Mouse (Mus musculus) megakaryocyte, embryonic 14.5 days (primary cell): Measurements from ENCODE around the gene Gm26741. TPM values are rescaled to one million over a fixed set of nuclear protein-coding genes. Genes with fewer than 3 reads are reported as not detected.

Experiments
- H3K27me3 ChIP-seq: replicated peaks from 2 replicates; pipeline ENCODE3; 2012; ENCODE audit warnings: inconsistent platforms
- H3K36me3 ChIP-seq: replicated peaks from 2 replicates; pipeline ENCODE3; 2012; ENCODE audit warnings: low read length, inconsistent platforms, mixed read lengths
- H3K4me1 ChIP-seq: 2 replicates; pipeline ENCODE4 v1.6.1; 2012; ENCODE audit warnings: inconsistent platforms
- H3K4me3 ChIP-seq: replicated peaks from 2 replicates; pipeline ENCODE3; 2012; ENCODE audit warnings: moderate library complexity, mild to moderate bottlenecking, inconsistent platforms
- H3K9me3 ChIP-seq: 2 replicates; pipeline ENCODE4 v1.6.1; 2012; ENCODE audit warnings: inconsistent platforms
- FLI1 ChIP-seq: IDR thresholded peaks from 2 replicates; pipeline ENCODE4 v1.6.1; 2012; ENCODE audit warnings: low read length, inconsistent platforms, mixed read lengths
- GATA1 ChIP-seq: IDR thresholded peaks from 3 replicates; pipeline ENCODE4 v1.6.1; 2012; ENCODE audit warnings: mixed read lengths, low read length, inconsistent platforms, borderline replicate concordance
- polyA plus RNA-seq: library from polyadenylated mRNA; stranded (reverse); fragments of >175 nt; gene quantifications from 2 replicates; pipeline ENCODE4 v1.2.3, GENCODE M21; 2012; ENCODE audit warnings: low replicate concordance; ENCODE audit not compliant: insufficient read depth

The Gm26741 gene
- polyA plus RNA-seq, 1 experiment, result not detected

DNA sequence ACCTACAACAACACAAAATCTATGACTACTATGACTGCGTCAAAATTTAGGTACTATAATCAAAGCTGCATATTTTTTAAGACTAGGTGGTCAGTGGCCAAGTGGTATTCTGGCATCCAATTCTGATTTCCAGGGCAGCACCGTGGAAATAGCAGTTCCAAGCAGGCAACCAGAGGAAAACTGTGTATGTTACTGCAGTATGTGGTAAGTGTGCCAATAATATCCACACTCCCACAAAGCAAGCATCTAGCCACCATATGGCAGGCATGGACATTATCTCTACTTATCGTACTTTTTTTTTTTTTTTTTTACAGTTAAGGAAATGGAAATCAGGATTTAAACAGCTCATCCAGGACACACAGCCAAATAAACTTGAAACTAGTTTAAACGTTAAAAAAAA is 9.8 kb downstream of the Gm26741 start:
- H3K27me3 ChIP-seq, result no peaks in the 10 kb centered on the region
- H3K9me3 ChIP-seq, result no peaks in the 10 kb centered on the region
- TF ChIP-seq FLI1, result no peak
- H3K4me1 ChIP-seq, result peaks cover 4% of the 10 kb centered on the region; the same call in 1 of the 2 replicates
- no peak overlapping the region for H3K4me3 ChIP-seq
- H3K36me3 ChIP-seq, result peaks cover 4% of the 10 kb centered on the region

DNA sequence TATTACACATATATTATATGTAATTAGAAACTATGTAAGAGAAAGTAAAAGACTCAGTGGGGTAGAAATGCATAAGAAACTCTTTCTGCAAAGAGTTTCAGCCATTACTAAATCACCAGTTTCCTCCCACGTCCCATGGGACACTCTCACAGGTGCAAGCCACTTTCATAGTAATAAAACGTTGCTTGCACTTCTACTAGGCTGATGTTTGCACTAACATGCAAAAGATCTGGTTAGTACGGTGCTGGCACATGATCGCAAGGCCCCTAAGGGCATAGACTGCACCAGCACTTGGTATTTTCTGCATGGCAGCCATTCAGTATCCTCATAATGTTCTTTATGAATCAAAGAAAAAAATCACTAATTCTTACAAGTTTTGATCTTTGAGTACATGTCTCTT is 15.3 kb downstream of the Gm26741 start:
- Histone ChIP-seq H3K9me3 (no peaks in the 10 kb centered on the region), H3K4me1 (peaks cover 30% of the 10 kb centered on the region), H3K27me3 (no peaks in the 10 kb centered on the region), H3K4me3 (no peak overlapping the region), H3K36me3 (no peaks in the 10 kb centered on the region)
- no peak for TF ChIP-seq GATA1
- no peak for TF ChIP-seq FLI1

DNA sequence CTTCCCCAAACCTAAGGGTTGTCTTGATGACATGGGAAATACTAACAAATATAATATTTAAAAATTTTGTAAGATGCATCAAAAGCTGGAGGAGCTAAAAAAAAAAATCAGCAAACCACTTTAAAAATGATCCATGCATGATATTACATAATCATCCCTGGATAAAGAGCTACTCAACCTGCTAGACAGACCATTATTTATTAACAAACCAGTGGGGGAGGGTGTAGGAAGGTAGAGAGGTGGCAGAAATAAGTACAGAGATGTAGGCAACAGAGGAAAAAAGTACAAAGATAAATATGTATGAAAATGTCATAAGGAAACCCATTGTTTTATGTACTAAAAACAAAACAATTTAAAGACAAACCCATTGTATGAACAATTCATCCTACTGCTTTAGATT is 16.1 kb downstream of the Gm26741 start:
- TF ChIP-seq FLI1, result no peak
- no peak for TF ChIP-seq GATA1
- Histone ChIP-seq H3K36me3 (no peaks in the 10 kb centered on the region), H3K4me1 (peaks cover 36% of the 10 kb centered on the region), H3K4me3 (no peak overlapping the region), H3K9me3 (no peaks in the 10 kb centered on the region), H3K27me3 (no peaks in the 10 kb centered on the region)

DNA sequence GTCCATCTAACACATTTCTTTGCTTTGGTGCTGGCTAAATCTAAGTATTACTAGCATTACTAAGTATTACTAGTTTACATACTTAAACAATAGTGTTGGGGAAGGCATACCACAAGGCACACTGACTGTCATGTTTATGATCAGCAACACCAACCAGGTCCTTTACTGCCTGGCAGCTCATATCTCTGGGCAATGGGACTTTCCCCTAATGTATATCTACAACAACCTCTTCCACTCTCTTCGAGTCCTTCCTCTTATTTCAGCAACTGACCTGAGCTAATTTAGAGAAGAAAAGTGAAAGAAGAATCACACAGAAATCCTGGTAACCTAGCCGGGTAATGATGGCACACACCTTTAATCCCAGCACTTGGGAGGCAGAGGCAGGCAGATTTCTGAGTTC is 17.9 kb downstream of the Gm26741 start:
- TF ChIP-seq GATA1 (no peak), FLI1 (no peak)
- H3K9me3 ChIP-seq, result no peaks in the 10 kb centered on the region
- no peak overlapping the region for H3K4me3 ChIP-seq
- H3K36me3 ChIP-seq, result no peaks in the 10 kb centered on the region
- H3K27me3 ChIP-seq, result no peaks in the 10 kb centered on the region
- H3K4me1 ChIP-seq, result peaks cover 49% of the 10 kb centered on the region

DNA sequence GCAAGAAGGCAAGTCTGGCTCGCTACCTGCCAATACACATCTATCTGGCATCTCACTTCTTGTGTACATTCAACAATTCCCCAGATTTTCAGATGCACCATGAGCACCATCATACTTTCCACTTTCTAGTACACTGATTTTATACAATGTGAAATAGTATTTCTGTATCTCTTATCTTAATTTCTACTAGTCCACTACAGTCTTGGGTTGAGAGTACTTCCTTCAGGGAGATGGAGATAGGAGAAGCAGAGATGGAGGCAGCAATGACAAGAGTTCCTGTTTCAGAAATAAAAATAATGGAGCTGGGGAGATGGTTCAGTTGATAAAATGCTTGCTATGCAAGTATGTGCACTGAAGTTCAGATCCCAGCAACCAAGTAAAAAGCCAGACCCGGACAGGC is 19.2 kb downstream of the Gm26741 start:
- Histone ChIP-seq H3K4me1 (peaks cover 52% of the 10 kb centered on the region), H3K9me3 (no peaks in the 10 kb centered on the region), H3K27me3 (no peaks in the 10 kb centered on the region), H3K36me3 (no peaks in the 10 kb centered on the region), H3K4me3 (no peak overlapping the region)
- no peak for TF ChIP-seq FLI1
- no peak for TF ChIP-seq GATA1

DNA sequence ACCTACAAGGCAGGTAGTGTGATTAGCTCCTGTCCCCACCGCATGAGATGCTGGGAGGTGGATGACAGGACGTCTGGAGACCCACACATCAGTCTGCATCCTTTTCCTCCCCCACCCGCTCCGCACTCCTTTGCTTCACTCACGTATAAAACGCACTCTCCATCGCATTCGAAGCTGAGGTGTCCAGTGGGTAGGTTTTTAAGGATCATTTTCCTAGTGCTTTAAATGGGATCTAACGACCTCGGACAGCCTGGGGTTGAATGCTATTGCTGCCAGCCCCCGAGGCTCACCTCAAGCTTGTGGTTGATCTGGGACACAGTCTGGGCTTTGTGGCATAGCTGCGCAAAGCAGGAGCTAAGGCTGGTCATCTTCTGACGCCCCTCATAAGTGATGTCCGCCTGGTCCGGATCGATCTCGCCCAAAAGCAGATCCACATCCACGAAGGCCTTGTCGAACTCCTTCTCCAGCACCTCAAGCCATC is 22.8 kb downstream of the Gm26741 start:
- Histone ChIP-seq H3K4me1 (peaks cover 57% of the 10 kb centered on the region), H3K36me3 (no peaks in the 10 kb centered on the region), H3K4me3 (peak overlapping the region; percentile 99), H3K27me3 (no peaks in the 10 kb centered on the region), H3K9me3 (no peaks in the 10 kb centered on the region)
- TF ChIP-seq FLI1, result no peak

DNA sequence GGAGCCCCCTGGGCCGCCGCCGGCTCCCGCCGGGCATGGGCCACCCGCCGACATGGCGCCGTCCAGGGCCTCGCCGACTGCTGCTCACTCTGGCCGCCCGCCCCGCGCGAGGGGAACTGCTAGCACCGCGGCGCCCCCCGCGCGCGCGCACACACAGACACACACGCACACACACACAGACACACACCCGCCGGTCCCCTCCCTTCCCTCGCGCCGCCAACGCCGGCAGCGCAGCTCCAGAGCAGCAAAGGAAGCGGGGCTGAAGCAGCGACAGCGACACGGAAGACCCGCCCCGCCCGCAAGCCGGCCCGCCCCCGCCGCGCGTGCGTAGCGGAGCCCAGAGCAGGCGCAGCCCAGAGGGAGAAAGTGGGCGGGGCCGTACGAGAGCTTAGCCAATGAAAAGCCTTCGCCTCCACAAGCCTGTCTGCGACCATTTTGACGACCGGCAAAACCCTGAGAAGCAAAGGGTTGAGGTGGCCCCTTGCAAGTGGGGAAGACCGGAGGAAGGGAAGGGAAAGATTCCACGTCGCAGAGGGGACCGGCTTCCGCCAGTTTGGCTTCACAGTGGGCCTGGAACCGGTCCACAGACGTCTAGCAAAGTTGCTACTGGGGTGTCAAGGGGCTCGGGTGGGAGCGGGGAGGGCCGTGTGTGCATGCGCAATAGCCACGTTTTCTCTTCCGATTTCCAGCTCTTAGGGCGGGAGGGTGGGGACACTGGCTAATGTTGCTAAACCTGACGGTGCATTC is 23.5 kb downstream of the Gm26741 start, which contains the start of gene Gopc:
Gene Gopc, minus strand, starts transcription at position 280 of the 747 bp plus-strand sequence.
- peak within 1 kb of the TSS; percentile 99 for H3K4me3 ChIP-seq
- TF ChIP-seq FLI1, result no peak
- TF ChIP-seq GATA1, result no peak
- no peaks in the 10 kb centered on the region for H3K9me3 ChIP-seq

DNA sequence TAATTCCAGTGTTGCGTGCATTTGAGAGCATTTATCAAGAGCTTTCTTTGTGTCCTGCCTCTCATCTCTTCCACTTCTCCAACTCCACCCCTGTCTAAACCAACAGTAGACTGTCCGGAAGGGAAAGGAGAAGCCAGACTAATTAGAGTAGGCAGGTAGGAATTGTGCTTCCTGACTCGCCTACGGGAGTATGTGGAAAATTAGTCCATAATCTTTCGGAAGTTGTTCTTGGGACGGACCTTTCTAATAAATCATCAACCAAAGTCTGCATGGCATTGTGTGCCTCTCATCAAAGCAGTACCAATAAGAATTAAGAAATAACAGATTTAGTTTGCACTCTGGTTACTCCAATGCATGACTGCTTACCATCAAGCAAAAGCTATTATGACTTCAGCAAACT is 24.5 kb downstream of the Gm26741 start:
- H3K27me3 ChIP-seq, result no peaks in the 10 kb centered on the region
- H3K9me3 ChIP-seq, result no peaks in the 10 kb centered on the region
- H3K4me3 ChIP-seq, result peak overlapping the region; percentile 99
- H3K4me1 ChIP-seq, result peaks cover 46% of the 10 kb centered on the region
- TF ChIP-seq FLI1 (no peak), GATA1 (no peak)
- no peaks in the 10 kb centered on the region for H3K36me3 ChIP-seq

More for the DNA sequence above, 23.5 kb downstream of the Gm26741 start, which contains the start of gene Gopc:
- peaks cover 52% of the 10 kb centered on the region for H3K4me1 ChIP-seq
- H3K36me3 ChIP-seq, result no peaks in the 10 kb centered on the region
- H3K27me3 ChIP-seq, result no peaks in the 10 kb centered on the region

DNA sequence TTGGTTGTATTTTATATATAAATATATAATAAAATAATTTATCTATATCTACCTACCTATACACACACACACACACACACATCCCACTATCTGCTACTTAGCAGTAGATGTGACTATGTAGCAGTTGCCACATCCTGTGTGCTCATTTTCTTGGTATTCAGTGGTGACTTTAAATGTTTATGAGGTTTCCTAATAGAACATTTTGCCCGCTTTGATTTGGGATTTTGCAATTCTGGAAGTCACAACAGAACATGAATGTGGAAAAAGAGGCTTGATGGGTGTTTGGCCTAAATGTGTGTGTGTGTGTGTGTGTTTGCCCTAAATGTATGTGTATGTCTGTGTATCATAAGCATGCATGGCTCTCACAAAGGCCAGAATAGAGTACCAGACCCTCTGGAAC is 25.0 kb downstream of the Gm26741 start:
- H3K4me1 ChIP-seq, result peaks cover 41% of the 10 kb centered on the region
- H3K4me3 ChIP-seq, result no peak overlapping the region
- TF ChIP-seq GATA1, result no peak
- H3K27me3 ChIP-seq, result no peaks in the 10 kb centered on the region
- H3K36me3 ChIP-seq, result no peaks in the 10 kb centered on the region
- H3K9me3 ChIP-seq, result no peaks in the 10 kb centered on the region

DNA sequence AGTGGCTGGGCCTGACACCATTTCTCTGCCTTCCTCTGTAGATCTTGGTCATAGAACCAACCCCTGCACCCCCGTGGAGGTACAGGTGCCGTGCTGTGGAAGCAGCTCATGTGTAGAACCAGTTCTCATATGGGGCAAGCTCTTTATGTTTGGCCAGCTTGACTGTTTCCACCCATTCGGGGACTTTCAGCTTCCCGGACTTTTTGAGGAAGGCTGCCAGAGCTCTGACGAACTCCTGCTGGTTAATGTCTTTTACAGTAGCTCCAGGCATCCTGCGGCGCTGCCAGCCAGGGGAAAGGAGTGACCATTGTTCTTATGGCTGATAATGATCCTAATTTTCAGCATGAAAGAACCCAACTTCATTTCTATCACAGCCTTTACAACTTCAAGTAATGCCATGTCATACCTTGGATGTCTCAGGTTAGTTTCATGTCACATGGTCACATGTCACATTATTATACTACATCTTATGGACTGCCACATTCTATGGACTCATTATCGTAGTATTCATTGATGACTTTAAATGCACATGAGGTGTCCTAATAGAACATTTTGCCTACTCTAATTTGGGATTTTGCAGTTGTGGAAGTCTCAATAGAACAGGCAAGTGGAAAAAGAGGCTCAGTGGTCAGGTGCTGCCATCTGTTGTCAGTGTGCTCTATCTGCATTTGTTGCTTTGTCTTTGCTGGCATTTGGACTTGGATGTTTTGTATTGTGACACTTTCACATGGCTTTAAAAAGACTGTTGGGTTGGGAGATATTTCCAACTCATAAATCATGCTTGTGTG is 26.4 kb downstream of the Gm26741 start:
- TF ChIP-seq FLI1, result no peak
- no peak for TF ChIP-seq GATA1
- H3K27me3 ChIP-seq, result peaks cover 4% of the 10 kb centered on the region
- no peak overlapping the region for H3K4me3 ChIP-seq
- no peaks in the 10 kb centered on the region for H3K9me3 ChIP-seq
- H3K4me1 ChIP-seq, result peaks cover 35% of the 10 kb centered on the region
- no peaks in the 10 kb centered on the region for H3K36me3 ChIP-seq

DNA sequence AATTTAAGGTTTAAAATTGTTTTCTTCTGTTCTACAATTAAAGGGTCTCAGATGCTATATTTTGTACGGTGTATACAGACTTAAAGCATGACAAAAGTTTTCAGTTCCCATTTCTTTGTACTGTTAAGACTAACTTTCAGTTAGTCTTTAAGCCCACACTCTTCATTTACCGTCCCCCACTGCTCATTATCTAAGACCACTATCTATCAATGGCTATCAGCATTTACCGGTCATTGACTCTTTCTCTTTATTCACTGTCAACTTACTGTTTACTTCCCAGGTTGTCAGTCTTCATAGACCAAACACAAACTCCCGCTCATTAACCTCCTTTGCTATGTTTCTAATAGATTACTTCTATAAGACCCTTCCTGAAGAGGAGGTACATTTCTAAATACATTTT is 28.6 kb downstream of the Gm26741 start:
- peaks cover 4% of the 10 kb centered on the region for H3K27me3 ChIP-seq
- H3K9me3 ChIP-seq, result no peaks in the 10 kb centered on the region
- H3K36me3 ChIP-seq, result no peaks in the 10 kb centered on the region
- no peak overlapping the region for H3K4me3 ChIP-seq
- H3K4me1 ChIP-seq, result peaks cover 23% of the 10 kb centered on the region
- no peak for TF ChIP-seq FLI1
- TF ChIP-seq GATA1, result no peak
